Mouse (Mus musculus) ES-Bruce4 (cell line): ENCODE results near the gene Gpr18.

Source experiments
- CTCF ChIP-seq: IDR thresholded peaks from one replicate; pipeline ENCODE4 v1.8.1; 2011; ENCODE audit warnings: low read depth, low read length
- EP300 ChIP-seq: IDR thresholded peaks from 2 replicates; pipeline ENCODE4 v1.6.1; 2011; ENCODE audit warnings: low read depth, low read length; ENCODE audit not compliant: insufficient read depth
- POLR2A ChIP-seq: IDR thresholded peaks from one replicate; pipeline ENCODE4 v1.8.1; 2011; ENCODE audit warnings: low read length; ENCODE audit not compliant: insufficient read depth

- TF ChIP-seq CTCF (peak; percentile 13), POLR2A (no peak), EP300 (no peak)
Observed at GRCm38 (mm10) chr14:121928375-121929137, 13.0 kb upstream of the Gpr18 start.
